Mouse (Mus musculus) liver, postnatal 0 days (tissue): ENCODE data around the gene A730015C16Rik. TPM values are rescaled to one million over a fixed set of nuclear protein-coding genes. Genes with fewer than 3 reads are reported as not detected.

ENCODE experiments used
- ATAC-seq: fragments of 200-750 bp; cut with Nextera tagmentation; 2 replicates; pipeline ENCODE4 v1.8.0; 2017; ENCODE audit warnings: mild to moderate bottlenecking, moderate library complexity
- DNase-seq: peaks from one replicate; pipeline ENCODE4 v3.0.0-alpha.2; 2016
- H3K27ac ChIP-seq: fragments of 300-500 bp; sonication (generic); 2 replicates; pipeline ENCODE4 v1.5.1; 2014; ENCODE audit warnings: antibody characterized with exemption, moderate library complexity, mild to moderate bottlenecking, low read depth
- H3K27me3 ChIP-seq: fragments of 300-500 bp; sonication (generic); 2 replicates; pipeline ENCODE4 v1.6.1; 2014; ENCODE audit warnings: low read length, control low read depth, mixed read lengths; ENCODE audit not compliant: insufficient read depth
- H3K36me3 ChIP-seq: fragments of 300-500 bp; sonication (generic); replicated peaks from 2 replicates; pipeline ENCODE4 v1.6.1; 2014; ENCODE audit warnings: mild to moderate bottlenecking, control low read depth, low read length, moderate library complexity, mixed read lengths; ENCODE audit not compliant: insufficient read depth
- H3K4me1 ChIP-seq: fragments of 300-500 bp; sonication (generic); 2 replicates; pipeline ENCODE4 v1.6.1; 2014; ENCODE audit warnings: antibody characterized with exemption, mild to moderate bottlenecking, control low read depth; ENCODE audit not compliant: insufficient read depth
- H3K4me2 ChIP-seq: fragments of 300-500 bp; sonication (generic); 2 replicates; pipeline ENCODE4 v1.6.1; 2014; ENCODE audit warnings: low read depth, mild to moderate bottlenecking, low read length, moderate library complexity, mixed read lengths
- H3K4me3 ChIP-seq: fragments of 300-500 bp; sonication (generic); 2 replicates; pipeline ENCODE4 v1.5.1; 2014; ENCODE audit warnings: low read depth, low read length
- H3K9ac ChIP-seq: fragments of 300-500 bp; sonication (generic); replicated peaks from 2 replicates; pipeline ENCODE4 v1.6.1; 2014; ENCODE audit warnings: mild to moderate bottlenecking, moderate library complexity
- H3K9me3 ChIP-seq: fragments of 300-500 bp; sonication (generic); 2 replicates; pipeline ENCODE4 v1.6.1; 2016; ENCODE audit warnings: mild to moderate bottlenecking, control low read depth, low read length, mixed read lengths
- CTCF ChIP-seq: sonication (generic); IDR thresholded peaks from 2 replicates; pipeline ENCODE4 v1.5.1; 2016; ENCODE audit warnings: antibody characterized with exemption, low read depth
- EP300 ChIP-seq: IDR thresholded peaks from 2 replicates; pipeline ENCODE4 v1.6.1; 2016; ENCODE audit warnings: antibody characterized with exemption, low read depth, mild to moderate bottlenecking
- WGBS: fragments of 180-500 bp; shearing (Covaris S2); extraction: QIAGEN DNeasy Blood & Tissue Kit; methylation state at CpG from one replicate; pipeline ENCODE4 v1.1.7; 2014; ENCODE audit not compliant: insufficient replicate concordance; 5-methylcytosine and 5-hydroxymethylcytosine counted together
- polyA plus RNA-seq: library from polyadenylated mRNA; unstranded; fragments of >200 nt; fragmentation: Nextera tagmentation; extraction: Ambion mirVana; gene quantifications from 2 replicates; pipeline ENCODE4 v1.2.1, GENCODE M21; 2015

Gene A730015C16Rik
- polyA plus RNA-seq, 1 experiment from 2014 or later, result 0.27 TPM

GRCm38 (mm10) chr4:108811142-108811541 lies 37.3 kb downstream of the A730015C16Rik start:
- Histone ChIP-seq H3K9ac (no peak overlapping the region), H3K4me2 (no peak overlapping the region), H3K36me3 (no peaks in the 10 kb centered on the region), H3K27me3 (no peaks in the 10 kb centered on the region), H3K9me3 (no peaks in the 10 kb centered on the region), H3K4me1 (no peaks in the 10 kb centered on the region), H3K4me3 (no peak overlapping the region), H3K27ac (no peak overlapping the region)
- DNase-seq (no peak), ATAC-seq (no peak)
- WGBS, result 56% methylated on average over 4 of the region's 4 CpGs
- TF ChIP-seq EP300 (no peak), CTCF (no peak)

DNA sequence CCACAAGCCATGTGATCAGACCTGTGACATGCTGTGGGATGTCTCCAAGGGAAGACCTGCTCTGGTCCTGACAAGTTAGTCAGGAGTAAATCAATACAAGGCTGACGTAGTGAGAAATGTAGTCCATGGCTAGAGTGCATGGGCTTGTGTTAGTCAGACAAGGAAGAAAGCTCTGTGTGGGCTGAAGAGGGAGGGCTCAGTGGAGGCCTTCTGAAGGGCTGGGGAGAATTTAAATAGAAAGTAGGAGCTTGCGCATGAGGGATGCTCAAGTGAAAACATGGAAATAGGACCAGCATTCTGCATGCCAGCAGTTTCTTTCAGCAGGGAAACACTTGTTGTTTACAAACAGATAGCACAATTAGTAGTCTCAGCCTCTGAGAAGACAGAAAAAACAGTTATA lies 44.9 kb downstream of the A730015C16Rik start:
- H3K9ac ChIP-seq, result no peak overlapping the region
- H3K4me2 ChIP-seq, result no peak overlapping the region
- no peaks in the 10 kb centered on the region for H3K36me3 ChIP-seq
- no peak for ATAC-seq
- WGBS, result 76% methylated on average over 2 of the region's 2 CpGs
- no peak overlapping the region for H3K27ac ChIP-seq
- H3K9me3 ChIP-seq, result no peaks in the 10 kb centered on the region
- H3K4me3 ChIP-seq, result no peak overlapping the region
- TF ChIP-seq EP300 (no peak), CTCF (no peak)
- H3K27me3 ChIP-seq, result no peaks in the 10 kb centered on the region
- no peak for DNase-seq
- H3K4me1 ChIP-seq, result no peaks in the 10 kb centered on the region

GRCm38 (mm10) chr4:108798083-108798830 lies 50.2 kb downstream of the A730015C16Rik start:
- ATAC-seq, result no peak
- 37% methylated on average over 2 of the region's 2 CpGs for WGBS

More at GRCm38 (mm10) chr4:108798083-108798830, 50.2 kb downstream of the A730015C16Rik start:
- Histone ChIP-seq H3K4me3 (no peak overlapping the region), H3K9ac (no peak overlapping the region), H3K4me1 (no peaks in the 10 kb centered on the region), H3K9me3 (no peaks in the 10 kb centered on the region), H3K36me3 (no peaks in the 10 kb centered on the region), H3K27ac (no peak overlapping the region), H3K27me3 (no peaks in the 10 kb centered on the region), H3K4me2 (no peak overlapping the region)
- no peak for TF ChIP-seq EP300
- peak; percentile 79 for TF ChIP-seq CTCF
- DNase-seq, result peak; percentile 81

Other genes with a start within 250 kb of the A730015C16Rik start
- gene Cc2d1b, start 228.7 kb downstream of the A730015C16Rik start, polyA plus RNA-seq, result 5.7 and 6.5 TPM in 2 replicates
- 0.37 and 0.49 TPM in 2 replicates for gene 3110021N24Rik, start 129.0 kb downstream of the A730015C16Rik start, polyA plus RNA-seq
- gene Zfyve9, start 67.8 kb downstream of the A730015C16Rik start, polyA plus RNA-seq, result 0.95 and 0.97 TPM in 2 replicates
- gene Btf3l4, start 15.0 kb downstream of the A730015C16Rik start, polyA plus RNA-seq, result 56.9 and 64.1 TPM in 2 replicates
- gene Txndc12, start 14.0 kb downstream of the A730015C16Rik start, polyA plus RNA-seq, result 43.1 and 44.2 TPM in 2 replicates
- gene Kti12, start 834 bp downstream of the A730015C16Rik start, polyA plus RNA-seq, result 27.6 and 29.6 TPM in 2 replicates
- gene Rab3b, start 30.4 kb upstream of the A730015C16Rik start, polyA plus RNA-seq, result 3.9 and 4.3 TPM in 2 replicates
- gene Nrd1, start 152.0 kb upstream of the A730015C16Rik start, polyA plus RNA-seq, result 18.5 and 19.6 TPM in 2 replicates